Mouse (Mus musculus) layer of hippocampus, adult 9-10 months (tissue): ENCODE measurements at regions not wholly inside any gene's neighbourhood (a gene's known extent, or its start where the extent isn't known, plus 50 kb on each side); places are given as distances from the start of the nearest gene placed in this dataset.

Experiments used
- DNase-seq: peaks from one replicate; pipeline ENCODE4 v3.0.0; 2022; ENCODE audit warnings: low spot score

DNA sequence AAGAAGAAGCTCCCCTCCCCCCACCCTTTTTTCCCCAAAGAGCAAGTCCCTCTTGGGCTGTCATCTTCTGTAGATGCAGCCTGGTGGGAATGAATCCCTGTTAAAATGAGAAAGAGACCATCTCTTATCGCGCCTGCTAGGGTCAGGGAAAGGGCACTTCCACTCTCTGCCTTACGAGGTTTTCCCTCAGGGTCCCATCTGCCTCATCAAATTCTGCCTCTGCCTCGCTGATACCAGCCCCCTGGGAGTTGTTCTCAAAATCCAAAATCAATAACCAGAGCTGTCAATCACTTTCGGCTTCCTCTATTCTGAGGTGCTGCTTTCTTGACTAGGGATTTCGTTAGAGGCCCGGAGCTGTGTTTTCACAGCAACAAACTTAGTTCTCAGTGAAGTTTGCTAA, 255.7 kb downstream of the Stim2 start:
- DNase-seq: no peak

DNA sequence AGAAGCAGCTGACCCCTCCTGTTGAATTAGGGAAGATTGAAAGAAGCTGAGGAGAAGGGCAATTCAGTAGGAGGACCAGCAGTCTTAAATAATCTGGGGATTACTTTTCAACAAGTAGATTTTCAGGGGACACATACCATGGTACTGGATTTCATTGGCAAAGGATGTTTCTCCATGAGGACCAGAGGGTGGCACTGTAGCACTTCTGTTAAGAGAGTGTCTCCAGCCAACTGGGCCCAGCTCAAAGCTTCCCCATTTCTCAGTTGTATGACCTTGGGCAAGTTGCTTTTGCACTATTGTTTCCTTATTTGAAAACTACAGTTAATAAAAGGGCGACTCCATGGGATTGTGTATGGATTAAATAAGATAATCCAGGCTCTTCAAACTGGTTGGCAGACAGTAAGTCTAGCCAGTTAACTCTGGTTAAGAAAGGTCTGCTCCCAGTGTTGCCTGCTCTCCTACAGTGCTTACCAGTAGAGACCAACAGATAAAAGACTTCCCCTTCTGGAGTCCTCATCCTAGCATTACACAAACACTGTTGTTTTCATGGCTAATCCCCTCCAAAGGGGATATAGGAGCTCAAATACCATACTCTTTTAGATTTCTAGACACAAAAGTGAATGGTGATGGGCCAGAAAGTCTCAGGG, 259.9 kb downstream of the Stim2 start:
- no peak for DNase-seq

DNA sequence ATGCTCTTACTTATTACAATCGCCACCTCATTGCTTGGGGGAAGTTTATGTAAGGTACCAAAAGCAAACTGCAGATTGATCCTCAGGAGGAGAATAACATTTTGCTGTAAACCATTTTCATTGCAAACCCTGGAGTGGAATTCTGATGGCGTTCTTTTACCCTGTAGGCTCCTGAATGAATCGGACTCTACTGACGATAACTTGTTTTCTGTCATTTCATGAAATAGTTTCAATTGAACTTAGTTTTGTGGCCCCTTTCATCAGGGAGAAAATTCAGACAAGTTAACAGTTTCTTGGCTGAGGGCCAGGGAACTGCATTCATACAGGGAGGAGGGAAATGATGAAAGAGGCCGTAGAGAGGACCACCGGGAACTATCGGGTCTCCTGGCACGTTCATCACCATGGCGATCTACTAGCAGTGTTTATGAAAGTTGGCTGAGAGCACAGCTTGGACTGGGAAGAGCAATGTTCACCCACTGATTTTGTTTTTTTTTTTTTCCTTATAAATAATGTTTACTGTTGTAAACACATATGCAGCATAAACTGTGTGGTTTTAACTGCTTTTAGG, 266.7 kb downstream of the Stim2 start:
- no peak for DNase-seq

DNA sequence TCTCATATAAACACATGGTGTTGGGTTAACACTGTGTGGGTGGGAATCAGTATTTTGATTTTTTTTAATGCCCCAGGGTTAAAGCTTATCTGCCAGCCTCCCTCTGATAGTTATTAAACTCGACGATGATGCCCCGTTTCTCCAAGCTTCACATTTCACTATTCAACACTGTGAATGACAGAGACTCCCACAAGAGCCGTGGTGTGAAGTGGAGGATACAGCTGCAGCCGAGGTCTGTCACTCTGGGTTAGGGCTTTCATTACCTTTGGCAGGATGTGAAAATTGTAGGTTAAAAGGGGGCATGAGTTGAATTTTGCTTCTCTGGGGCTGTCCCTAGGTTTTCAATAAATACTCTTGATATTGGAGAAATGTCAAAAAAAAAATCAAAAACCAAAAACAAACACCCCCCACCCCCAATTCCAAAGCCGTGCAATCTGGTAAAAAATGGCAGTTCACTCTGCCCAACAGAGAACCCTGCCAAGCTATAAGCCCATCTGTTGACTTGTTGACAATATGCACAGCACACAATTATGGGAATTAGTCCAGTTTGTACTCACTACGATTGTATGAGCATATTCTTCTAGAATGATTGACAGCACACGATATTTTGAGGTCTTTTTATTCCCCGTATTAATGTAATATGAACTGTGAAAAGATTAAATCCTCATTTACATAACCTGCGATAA, 269.7 kb downstream of the Stim2 start:
- no peak for DNase-seq

DNA sequence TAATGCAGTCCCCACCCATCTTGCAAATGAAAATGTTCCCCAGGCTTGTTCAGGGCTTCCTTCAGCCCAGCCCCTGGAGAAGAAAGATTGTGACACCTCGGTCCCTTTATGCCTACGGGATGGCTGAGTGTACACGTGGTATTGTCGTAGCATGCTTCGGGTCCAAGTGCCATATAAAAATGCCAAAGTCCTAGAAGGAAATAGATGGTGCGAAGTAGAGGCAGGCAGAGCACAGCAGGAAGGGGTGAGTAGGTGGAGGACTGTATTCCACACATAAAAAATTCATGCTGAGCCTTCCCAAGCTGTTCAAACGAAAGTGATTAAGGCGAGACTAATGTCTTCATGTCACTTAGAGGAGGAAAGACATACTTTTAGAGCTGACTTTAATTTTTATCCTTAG, 281.1 kb downstream of the Stim2 start:
- DNase-seq: no peak

DNA sequence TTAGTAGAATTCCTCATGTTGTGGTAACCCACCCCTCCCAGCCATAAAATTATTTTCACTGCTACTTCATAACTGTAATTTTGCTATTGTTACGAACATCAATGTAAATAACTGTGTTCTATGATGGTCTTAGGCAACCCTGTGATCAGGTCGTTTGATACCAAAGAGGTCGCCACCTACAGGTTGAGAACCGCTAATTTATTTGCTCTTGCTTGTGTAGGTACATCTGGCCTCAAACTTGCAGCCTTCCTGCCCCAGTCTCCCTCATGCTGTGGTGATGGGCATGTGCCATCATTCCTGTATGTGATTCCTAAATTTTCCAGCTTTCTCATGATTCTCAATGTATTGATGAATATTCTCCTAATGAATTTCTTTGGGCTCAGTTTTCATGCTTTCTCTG, 282.4 kb downstream of the Stim2 start:
- DNase-seq: no peak

DNA sequence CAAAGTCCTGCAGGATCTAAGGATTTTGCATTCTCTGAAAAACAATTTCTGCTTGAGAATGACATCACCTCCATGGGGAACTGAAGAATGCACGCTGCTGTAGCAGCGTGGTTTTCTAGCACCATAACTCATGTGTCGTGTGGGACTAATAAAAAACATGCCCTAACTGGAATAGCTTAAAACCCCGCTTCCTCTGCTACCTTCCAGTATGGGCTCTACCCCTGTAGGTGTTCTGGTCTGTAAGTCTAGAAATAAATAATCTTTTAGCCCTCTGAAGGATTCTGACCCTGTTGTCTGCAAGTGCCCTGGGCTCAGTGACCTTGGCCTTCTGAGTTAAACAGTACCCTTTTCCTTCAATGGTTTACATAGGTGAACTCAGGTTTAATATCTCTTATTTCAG, 282.8 kb downstream of the Stim2 start:
- DNase-seq: no peak

DNA sequence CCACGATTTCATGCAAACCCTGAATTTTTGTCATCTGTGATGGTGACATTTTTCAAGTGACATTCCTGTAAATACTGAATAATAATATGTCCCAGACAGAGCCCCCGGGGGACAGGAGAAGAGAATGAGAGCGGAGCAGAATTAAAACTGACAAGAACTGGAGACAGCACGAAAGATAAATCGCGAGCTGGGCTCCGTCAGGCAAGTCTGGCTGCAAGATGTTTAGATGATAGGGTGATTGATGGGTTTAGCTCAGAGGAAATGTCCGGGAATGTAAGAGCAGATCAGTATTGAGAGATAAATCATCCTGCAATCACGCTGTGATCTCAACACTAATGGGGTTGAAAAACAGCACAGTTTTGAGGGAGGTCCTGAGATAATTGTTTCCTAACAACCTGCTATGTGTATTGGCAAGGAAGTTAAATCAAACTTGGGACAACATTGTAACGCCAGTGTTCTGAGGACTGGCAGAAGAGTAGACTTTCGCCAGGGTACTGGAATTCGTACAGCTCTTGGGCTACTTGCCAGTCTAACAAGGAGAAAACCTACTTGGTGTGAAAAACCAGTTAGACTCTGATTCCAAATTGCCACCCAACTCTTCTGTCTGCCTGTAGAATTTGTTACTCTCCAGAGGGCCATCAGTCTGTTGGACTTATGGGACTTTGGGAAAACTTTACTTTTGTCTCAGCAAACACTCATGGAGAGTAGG, 292.2 kb downstream of the Stim2 start:
- DNase-seq: no peak

DNA sequence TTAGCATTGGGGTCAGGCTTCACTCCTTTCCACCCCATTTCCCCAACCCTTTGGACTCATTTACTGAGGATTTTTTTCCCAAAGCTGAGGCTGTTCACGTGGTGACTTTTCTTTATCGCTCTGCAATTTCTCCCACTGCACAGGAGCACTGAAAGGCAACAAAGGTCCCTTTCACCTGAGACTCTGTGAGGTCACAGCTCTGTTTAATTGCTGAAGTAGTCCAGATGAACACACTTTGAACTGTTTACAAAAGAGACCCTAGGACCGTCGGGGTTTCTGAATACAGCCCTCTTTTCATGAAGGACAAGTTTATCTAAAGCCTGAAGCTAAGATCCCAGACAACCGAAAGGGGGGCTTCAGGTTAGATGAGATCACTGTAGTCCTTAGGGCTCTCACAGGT, 293.6 kb downstream of the Stim2 start:
- no peak for DNase-seq

DNA sequence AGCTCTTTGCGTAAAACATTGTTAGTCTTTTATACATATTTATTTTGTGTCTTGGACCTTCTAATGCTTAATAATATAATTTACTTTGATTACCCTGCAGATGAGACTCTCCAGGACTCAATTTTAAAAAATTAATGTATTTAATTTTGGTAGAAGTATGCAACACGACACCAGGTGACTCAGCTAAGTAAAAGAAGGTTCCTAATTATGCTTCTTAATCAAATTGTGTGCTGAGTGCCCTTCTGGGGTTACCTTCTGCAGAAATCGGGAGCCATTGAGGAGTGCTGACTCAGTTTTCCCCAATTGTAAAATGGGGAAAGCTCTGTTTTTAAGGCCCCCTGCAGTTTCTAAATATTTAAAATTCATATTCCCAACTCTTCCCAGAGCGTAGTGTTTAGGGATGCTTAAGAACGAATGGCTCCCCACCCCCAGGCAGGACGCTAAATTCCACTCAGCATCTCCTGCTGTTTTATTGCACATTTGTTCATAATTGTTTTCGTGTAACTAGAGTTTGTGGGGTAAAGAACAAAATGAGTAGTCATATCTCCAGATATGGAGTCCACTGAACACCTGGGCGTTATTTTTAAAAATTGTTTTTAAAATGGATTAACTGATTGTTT, 315.5 kb downstream of the Stim2 start:
- no peak for DNase-seq

DNA sequence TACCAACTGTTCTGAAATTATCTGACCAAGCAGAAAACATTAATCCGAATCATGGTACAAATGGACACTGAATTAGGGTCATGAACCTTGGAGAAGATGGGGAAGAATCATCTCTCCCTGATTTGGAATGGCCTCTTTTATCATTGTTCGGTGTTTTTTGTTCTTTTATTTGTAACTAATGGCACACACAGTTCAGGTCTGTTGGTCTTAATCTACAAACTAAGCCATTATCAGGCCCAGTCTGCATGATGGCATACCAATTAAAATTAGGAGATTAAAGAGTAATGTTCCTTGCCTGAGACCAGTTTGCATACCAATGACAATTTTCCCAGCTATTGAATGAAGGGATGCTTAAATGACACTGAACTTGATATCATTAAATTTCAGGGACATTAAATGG, 332.1 kb downstream of the Stim2 start:
- DNase-seq: no peak

DNA sequence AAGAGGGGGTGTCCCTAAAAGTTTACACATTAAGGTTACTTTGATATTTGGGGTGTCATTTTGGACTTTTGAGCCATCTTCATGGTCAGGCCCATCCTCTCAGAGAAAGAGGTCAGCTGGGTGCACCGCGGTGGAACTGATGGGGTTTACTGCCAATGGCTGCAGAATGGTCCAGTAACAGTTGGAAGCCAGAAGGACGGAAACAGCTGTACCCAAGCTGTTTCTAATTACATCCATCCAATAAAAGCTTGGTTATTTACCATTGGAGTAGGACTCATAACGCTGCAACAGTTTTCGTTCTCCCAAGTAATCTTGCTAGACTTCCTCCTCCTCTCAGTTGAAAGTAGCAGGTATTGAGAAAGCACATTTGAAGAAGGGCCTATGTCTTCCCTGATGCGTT, 344.7 kb downstream of the Stim2 start:
- DNase-seq: no peak

DNA sequence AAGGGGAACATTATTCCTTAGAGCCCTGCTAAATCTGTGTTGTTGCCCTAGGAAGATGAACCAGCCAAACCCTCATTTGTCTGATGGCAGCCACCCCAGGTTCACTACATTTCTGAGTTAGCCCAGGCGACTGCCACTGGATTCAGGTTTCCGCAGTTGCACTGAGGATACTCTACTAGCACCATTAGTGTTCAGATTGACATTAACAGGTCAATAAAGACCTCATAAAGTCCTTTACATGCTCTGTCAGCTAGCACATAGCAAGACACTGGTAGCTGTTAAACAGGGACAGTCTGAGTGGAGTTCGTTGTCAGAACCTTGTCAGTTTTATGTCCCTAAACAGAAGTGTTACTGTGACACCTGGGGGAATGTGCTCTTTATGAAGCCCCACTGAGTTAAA, 345.1 kb downstream of the Stim2 start:
- DNase-seq: no peak

DNA sequence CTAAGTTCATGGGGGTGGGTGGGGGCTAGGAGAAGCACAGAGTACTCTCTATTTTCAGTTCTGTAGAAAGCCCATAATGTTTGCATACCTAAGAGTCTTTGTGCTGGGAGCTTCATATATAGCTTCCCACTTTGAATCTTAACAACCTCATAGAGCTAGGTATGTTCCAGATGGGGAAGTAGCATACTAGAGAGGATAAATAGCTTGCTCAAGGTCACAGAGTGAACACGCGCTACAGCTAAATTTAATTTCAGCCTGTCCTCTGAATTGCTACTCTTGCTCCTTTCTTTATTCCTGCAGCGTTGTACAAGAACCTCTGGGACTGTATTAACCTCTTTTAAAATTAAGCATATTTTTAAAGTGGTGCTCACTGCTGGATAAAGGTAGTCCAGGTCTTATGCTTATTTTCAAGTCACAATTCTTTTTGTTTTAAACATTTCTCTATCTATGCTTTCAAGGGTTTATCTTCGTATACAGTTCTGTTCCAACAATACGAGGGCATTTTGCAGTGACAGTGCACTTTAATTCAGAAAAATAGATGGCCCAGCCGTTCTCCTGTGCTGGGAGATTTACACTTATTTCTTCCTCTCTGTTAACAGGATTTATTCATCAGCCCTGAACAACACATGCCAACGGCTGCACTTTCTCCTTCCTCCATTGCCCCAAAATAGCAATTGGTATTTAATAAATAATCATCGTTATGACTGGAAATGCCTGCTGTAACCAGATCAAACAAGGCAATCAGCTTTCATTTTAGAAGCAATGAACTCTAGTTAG, 350.7 kb downstream of the Stim2 start:
- DNase-seq: no peak

DNA sequence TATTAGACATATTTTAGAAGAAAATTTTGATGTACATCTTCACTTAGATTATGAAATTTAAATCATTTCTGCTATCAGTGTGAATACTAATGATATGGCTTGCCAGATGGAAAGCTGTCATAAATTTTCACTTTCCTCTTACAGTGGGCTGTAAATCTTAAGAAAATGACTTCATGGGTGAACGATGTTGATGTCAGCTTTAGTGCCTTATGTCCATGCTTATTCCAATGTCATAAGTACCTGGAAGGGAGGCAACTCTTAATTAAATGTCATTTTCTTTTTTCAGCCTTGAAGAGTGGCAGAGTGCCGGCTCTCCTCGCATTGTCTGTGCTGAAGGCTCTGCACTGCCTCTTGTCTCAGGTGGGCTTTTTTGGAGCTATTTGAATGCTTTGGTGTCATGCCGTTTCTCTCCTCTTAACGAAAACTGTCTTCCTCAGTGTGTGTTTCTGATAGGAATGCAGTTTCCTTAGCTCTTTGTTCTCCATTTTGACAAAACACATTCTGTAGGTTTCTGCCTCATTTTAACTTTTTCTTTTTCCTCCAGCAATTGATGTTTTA, 351.6 kb downstream of the Stim2 start:
- DNase-seq: peak; percentile 3

DNA sequence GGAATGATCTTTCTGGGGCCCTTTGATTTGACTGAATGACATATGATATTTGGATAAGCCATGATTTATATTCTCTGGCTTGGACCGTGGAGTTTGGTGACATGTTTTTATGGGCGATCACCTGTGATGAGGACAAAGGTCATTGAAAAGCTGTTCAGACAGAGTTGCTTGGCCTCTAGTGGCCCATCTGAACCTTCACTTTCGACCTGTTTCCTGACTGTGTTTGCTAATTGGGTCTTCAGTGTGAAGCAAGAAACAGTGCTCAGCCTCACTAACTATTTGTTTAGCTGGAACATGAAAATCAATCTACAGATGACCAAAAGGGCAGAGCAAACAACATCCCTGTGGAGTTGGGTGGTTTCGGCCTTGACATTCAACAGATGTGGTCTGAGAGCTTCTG, 357.8 kb downstream of the Stim2 start:
- no peak for DNase-seq

DNA sequence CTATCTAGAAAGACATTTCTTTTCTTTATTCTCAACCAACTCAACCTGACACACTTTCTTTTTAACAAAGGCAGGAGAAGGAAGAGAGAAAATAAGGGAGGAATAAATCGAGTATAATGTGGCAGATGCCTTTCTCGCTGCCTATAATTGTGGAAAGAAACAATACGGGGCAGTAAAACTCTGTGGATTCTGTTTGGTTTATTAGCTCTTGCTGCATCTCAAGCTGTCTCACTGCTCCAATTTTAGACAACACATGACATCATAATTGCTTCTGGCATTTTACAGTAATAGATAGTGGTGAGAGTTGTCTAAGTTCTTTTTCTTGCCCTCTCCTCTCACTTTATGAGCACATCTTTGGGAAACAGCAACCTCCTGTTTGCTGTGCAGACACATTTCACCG, 359.2 kb downstream of the Stim2 start:
- no peak for DNase-seq

DNA sequence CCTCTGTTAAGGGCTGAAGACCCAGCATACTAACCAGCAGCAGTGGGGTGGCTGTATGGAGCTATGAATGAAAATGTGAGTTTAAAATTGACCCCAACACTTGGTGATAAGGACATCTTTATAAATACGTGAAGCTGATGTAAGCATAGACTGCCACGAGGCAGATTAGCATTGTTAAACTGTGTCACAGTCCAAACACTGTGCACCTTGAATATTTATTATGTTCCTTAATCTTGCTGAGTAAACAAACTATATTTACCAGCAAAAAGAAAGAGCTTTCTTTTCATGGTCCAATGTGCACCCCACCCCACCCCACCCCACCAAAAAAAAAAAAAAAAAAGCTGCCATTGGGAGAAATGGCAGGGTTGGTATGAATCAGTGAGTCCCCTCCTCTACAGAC, 359.9 kb downstream of the Stim2 start:
- no peak for DNase-seq
